Comparison of ENCODE assay signal across 23 mouse cellular contexts in the genomic region with DNA sequence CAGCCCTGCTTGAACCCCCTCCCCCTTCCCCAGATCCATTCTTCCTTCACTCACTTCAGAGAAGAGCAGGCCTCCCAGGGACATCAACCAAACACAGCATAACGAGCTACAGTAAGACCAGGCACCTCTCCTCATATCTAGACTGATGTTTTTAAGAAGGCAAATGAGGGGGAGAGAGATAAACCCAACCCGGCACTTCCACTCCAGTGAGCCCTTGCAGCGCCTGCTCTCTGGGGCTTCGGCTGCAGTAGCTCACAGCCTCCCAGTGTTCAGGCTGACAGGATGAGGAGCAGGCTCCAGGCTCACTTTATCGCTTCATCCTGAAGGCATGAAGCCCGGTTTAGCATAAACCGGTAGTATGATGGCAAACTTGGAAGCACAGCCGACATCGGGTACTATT.
DNase-seq lines count a peak whose midpoint lies in the region; ATAC-seq and TF ChIP-seq lines count a peak whose summit lies in the region.
"Had no signal": no experiment of that assay in that cellular context is flagged by ENCODE, and none has a peak within 500 bp of the region (broad histone marks: within the 10 kb centered on the region; RNA-seq: fewer than 3 reads in every experiment).

No protein-coding gene starts in this region.

- no peak overlapping the region for H3K27ac ChIP-seq in heart, embryonic 11.5 days (ENCODE audit: low read depth, low read length)
- H3K27ac ChIP-seq in midbrain, embryonic 14.5 days (replicated peaks; ENCODE audit: low read depth, low read length), result no peak overlapping the region
- no peak overlapping the region for H3K27ac ChIP-seq in midbrain, postnatal 0 days (ENCODE audit: low read depth, low read length)
- H3K27ac ChIP-seq: embryonic facial prominence, embryonic 15.5 days; forebrain, embryonic 10.5 days; gastrocnemius, adult 2 months; hindbrain, embryonic 13.5 days; hindbrain, postnatal 0 days had no signal

- 0 out of 2 replicates have a peak, but pooled peaks cover 2% of the 10 kb centered on the region for H3K9me3 ChIP-seq in heart, embryonic 11.5 days (replicated peaks; ENCODE audit: control insufficient read depth, low read length)
- peaks cover 4% of the 10 kb centered on the region; the same call in 1 of the 2 replicates for H3K9me3 ChIP-seq in midbrain, embryonic 14.5 days (ENCODE audit: control insufficient read depth, low read length)
- H3K9me3 ChIP-seq in midbrain, postnatal 0 days (ENCODE audit: low read length), result no peaks in the 10 kb centered on the region
- H3K9me3 ChIP-seq: embryonic facial prominence, embryonic 15.5 days; forebrain, embryonic 10.5 days had no signal

- no peak for DNase-seq in heart, adult 9 months (ENCODE audit: low spot score in 2 of 2)
- DNase-seq in midbrain, embryonic 14.5 days, result peak; percentile 65
- no peak for DNase-seq in midbrain, postnatal 0 days (ENCODE audit: low spot score)
- DNase-seq in brain, embryonic 14.5 days (ENCODE audit: low read depth), result peak; percentile 64
- DNase-seq in retina, embryonic 14.5 days (ENCODE audit: low spot score), result peak; percentile 44
- DNase-seq in cerebellum, postnatal 4 days (ENCODE audit: low spot score in 2 of 2), result no peak
- DNase-seq: adrenal gland, adult 8-10 months; adrenal gland, postnatal 36 days; cerebellum, adult 11 months; cerebellum, adult 8-10 months; cerebellum, postnatal 14 days; embryo, embryonic 11 days; gastrocnemius, adult 2 months; gastrocnemius, postnatal 25 days; heart, postnatal 10 days; heart, postnatal 4 days had no signal

- no peak for TF ChIP-seq CTCF in midbrain, postnatal 0 days (IDR thresholded peaks at IDR 0.05)
- no peak for TF ChIP-seq CTCF in brain, embryonic 14.5 days (IDR thresholded peaks at IDR 0.05; ENCODE audit: borderline replicate concordance, extremely low read depth, insufficient read depth, insufficient read length)

- no peak for ATAC-seq in heart, embryonic 11.5 days (replicated peaks; ENCODE audit: insufficient number of reproducible peaks, low FRiP score, low TSS enrichment)
- no peak for ATAC-seq in midbrain, embryonic 14.5 days (ENCODE audit: low FRiP score, low TSS enrichment)
- ATAC-seq in midbrain, postnatal 0 days (ENCODE audit: low FRiP score), result no peak
- ATAC-seq in monocyte, adult 5-6 weeks (replicated peaks; ENCODE audit: insufficient number of reproducible peaks, low FRiP score, low TSS enrichment, poor library complexity, severe bottlenecking), result no peak
- ATAC-seq: hindbrain, postnatal 0 days had no signal

- H3K4me1 ChIP-seq in heart, embryonic 11.5 days (ENCODE audit: control insufficient read depth, insufficient read depth, low read length), result peaks cover 20% of the 10 kb centered on the region
- peaks cover 9% of the 10 kb centered on the region for H3K4me1 ChIP-seq in midbrain, embryonic 14.5 days (ENCODE audit: control insufficient read depth, insufficient read depth, low read length)
- H3K4me1 ChIP-seq in midbrain, postnatal 0 days (ENCODE audit: insufficient read depth, low read length), result 0 out of 2 replicates have a peak, but pooled peaks cover 6% of the 10 kb centered on the region

- 13% methylated on average over 9 of the region's 9 CpGs for WGBS in heart, embryonic 11.5 days (ENCODE audit: insufficient replicate concordance)
- WGBS in midbrain, embryonic 14.5 days, result 15% methylated on average over 9 of the region's 9 CpGs
- 16% methylated on average over 9 of the region's 9 CpGs for WGBS in midbrain, postnatal 0 days

- H3K4me3 ChIP-seq in heart, embryonic 11.5 days (ENCODE audit: low read depth, low read length), result no peak overlapping the region
- H3K4me3 ChIP-seq in midbrain, embryonic 14.5 days (replicated peaks; ENCODE audit: low read depth, low read length), result no peak overlapping the region
- H3K4me3 ChIP-seq in midbrain, postnatal 0 days (ENCODE audit: low read depth, low read length), result no peak overlapping the region
- H3K4me3 ChIP-seq: embryonic facial prominence, embryonic 15.5 days; erythroblast, embryonic 14.5 days; forebrain, embryonic 10.5 days; gastrocnemius, adult 2 months; hindbrain, embryonic 13.5 days had no signal

- no peaks in the 10 kb centered on the region for H3K36me3 ChIP-seq in heart, embryonic 11.5 days (ENCODE audit: control insufficient read depth, insufficient read depth, low read length)
- no peaks in the 10 kb centered on the region for H3K36me3 ChIP-seq in midbrain, embryonic 14.5 days (ENCODE audit: control insufficient read depth, insufficient read depth, low read length)
- H3K36me3 ChIP-seq in midbrain, postnatal 0 days (ENCODE audit: insufficient read depth, low read length), result no peaks in the 10 kb centered on the region
- H3K36me3 ChIP-seq: embryonic facial prominence, embryonic 15.5 days; forebrain, embryonic 10.5 days; hindbrain, embryonic 13.5 days had no signal

- TF ChIP-seq POLR2A in brain, embryonic 14.5 days (IDR thresholded peaks at IDR 0.05; ENCODE audit: borderline replicate concordance, extremely low read depth, insufficient read depth, insufficient read length, poor library complexity, severe bottlenecking), result no peak

- H3K9ac ChIP-seq in heart, embryonic 11.5 days (ENCODE audit: low read depth, low read length), result no peak overlapping the region
- no peak overlapping the region for H3K9ac ChIP-seq in midbrain, embryonic 14.5 days (replicated peaks; ENCODE audit: low read length)
- H3K9ac ChIP-seq in midbrain, postnatal 0 days (replicated peaks; ENCODE audit: low read length, poor library complexity, severe bottlenecking), result no peak overlapping the region
- H3K9ac ChIP-seq: embryonic facial prominence, embryonic 15.5 days; hindbrain, embryonic 13.5 days had no signal

- peaks cover 18% of the 10 kb centered on the region for H3K27me3 ChIP-seq in heart, embryonic 11.5 days (ENCODE audit: control insufficient read depth, insufficient read depth, low read length)
- H3K27me3 ChIP-seq in midbrain, embryonic 14.5 days (ENCODE audit: control insufficient read depth, insufficient read depth, low read length), result peaks cover 7% of the 10 kb centered on the region; the same call in 1 of the 2 replicates
- H3K27me3 ChIP-seq in midbrain, postnatal 0 days (ENCODE audit: insufficient read depth, low read length), result 0 out of 2 replicates have a peak, but pooled peaks cover 3% of the 10 kb centered on the region

- 0 out of 2 replicates have a peak overlapping the region, but pooled peaks have one; percentile 11 for H3K4me2 ChIP-seq in heart, embryonic 11.5 days
- H3K4me2 ChIP-seq in midbrain, embryonic 14.5 days (ENCODE audit: low read length), result no peak overlapping the region
- H3K4me2 ChIP-seq in midbrain, postnatal 0 days (ENCODE audit: low read depth, low read length, poor library complexity, severe bottlenecking), result no peak overlapping the region
- H3K4me2 ChIP-seq: embryonic facial prominence, embryonic 15.5 days; hindbrain, embryonic 13.5 days had no signal

Comparison
In these comparisons a context has a peak if more than half of its experiments do, and no peak if none do; other contexts are left out.
1. DNase-seq: peak in midbrain, embryonic 14.5 days (single experiment), brain, embryonic 14.5 days (single experiment) and retina, embryonic 14.5 days (single experiment); none in heart, adult 9 months (0 of 2), midbrain, postnatal 0 days (single experiment) and cerebellum, postnatal 4 days (0 of 2).